14 mouse cellular contexts compared by ENCODE assay signal in genomic region chr13:44329701-44330100, GRCm38 (mm10).
A peak's percentile ranks its signal among the peaks of the same experiment; 100 is the strongest.
DNase-seq lines count a peak whose midpoint lies in the region; ATAC-seq and TF ChIP-seq lines count a peak whose summit lies in the region.
"Had no signal": no experiment of that assay in that cellular context is flagged by ENCODE, and none has a peak within 500 bp of the region (broad histone marks: within the 10 kb centered on the region; RNA-seq: fewer than 3 reads in every experiment).

No protein-coding gene starts in this region.

- ATAC-seq in kidney, embryonic 15.5 days (replicated peaks; ENCODE audit: low FRiP score) = 0 out of 2 replicates have a peak, but pooled peaks have one; percentile 15

- no peak overlapping the region for H3K4me2 ChIP-seq in kidney, embryonic 15.5 days
- H3K4me2 ChIP-seq: heart, embryonic 13.5 days; limb, embryonic 15.5 days had no signal

- no peak overlapping the region for H3K9ac ChIP-seq in kidney, embryonic 15.5 days
- H3K9ac ChIP-seq: heart, embryonic 13.5 days; limb, embryonic 15.5 days had no signal

- 43% methylated on average over 10 of the region's 10 CpGs for WGBS in kidney, embryonic 15.5 days

- no peak for DNase-seq in gastrocnemius, adult 2 months
- no peak for DNase-seq in gastrocnemius, postnatal 4 days (ENCODE audit: low spot score in 2 of 2)
- peak; percentile 57 for DNase-seq in embryo, embryonic 10.5 days (ENCODE audit: low spot score)
- peak; percentile 57 for DNase-seq in heart, adult 8-10 months (ENCODE audit: low spot score)
- no peak for DNase-seq in frontal cortex, postnatal 36 days (ENCODE audit: low spot score in 2 of 2)
- no peak for DNase-seq in testis, postnatal 10 days (ENCODE audit: low spot score)
- no peak for DNase-seq in yolk sac, embryonic 10.5 days (ENCODE audit: low spot score)
- DNase-seq: B cell, adult 2 months; cerebellum, adult 9-10 months had no signal

- no peaks in the 10 kb centered on the region for H3K9me3 ChIP-seq in kidney, embryonic 15.5 days (replicated peaks)
- H3K9me3 ChIP-seq: G1E; heart, embryonic 13.5 days; limb, embryonic 15.5 days had no signal

- intact Hi-C loops in gastrocnemius, adult 2 months (cut with DNase I) = no loop called here

- H3K27me3 ChIP-seq in kidney, embryonic 15.5 days = no peaks in the 10 kb centered on the region
- H3K27me3 ChIP-seq: heart, embryonic 13.5 days; limb, embryonic 15.5 days had no signal

- peaks cover 15% of the 10 kb centered on the region for H3K4me1 ChIP-seq in kidney, embryonic 15.5 days

- peak overlapping the region; percentile 48 for H3K27ac ChIP-seq in gastrocnemius, adult 2 months
- H3K27ac ChIP-seq in kidney, embryonic 15.5 days = no peak overlapping the region
- H3K27ac ChIP-seq: limb, embryonic 15.5 days had no signal

- H3K36me3 ChIP-seq in kidney, embryonic 15.5 days = no peaks in the 10 kb centered on the region
- H3K36me3 ChIP-seq: G1E; heart, embryonic 13.5 days; limb, embryonic 15.5 days had no signal

- TF ChIP-seq CTCF in gastrocnemius, adult 2 months (IDR thresholded peaks at IDR 0.05) = no peak

- no peak overlapping the region for H3K4me3 ChIP-seq in gastrocnemius, adult 2 months
- H3K4me3 ChIP-seq in kidney, embryonic 15.5 days (replicated peaks) = no peak overlapping the region
- H3K4me3 ChIP-seq: erythroblast, embryonic 14.5 days; heart, embryonic 13.5 days; limb, embryonic 15.5 days had no signal

Comparison
In these comparisons a context has a peak if more than half of its experiments do, and no peak if none do; other contexts are left out.
1. DNase-seq: peak in embryo, embryonic 10.5 days (single experiment) and heart, adult 8-10 months (single experiment); none in gastrocnemius, adult 2 months (single experiment), gastrocnemius, postnatal 4 days (0 of 2), frontal cortex, postnatal 36 days (0 of 2), testis, postnatal 10 days (single experiment) and yolk sac, embryonic 10.5 days (single experiment).